Mouse (Mus musculus): ENCODE measurements at regions not wholly inside any gene's neighbourhood (a gene's known extent, or its start where the extent isn't known, plus 50 kb on each side); places are given as distances from the start of the nearest gene placed in this dataset.
A peak's percentile ranks its signal among the peaks of the same experiment; 100 is the strongest.

DNA sequence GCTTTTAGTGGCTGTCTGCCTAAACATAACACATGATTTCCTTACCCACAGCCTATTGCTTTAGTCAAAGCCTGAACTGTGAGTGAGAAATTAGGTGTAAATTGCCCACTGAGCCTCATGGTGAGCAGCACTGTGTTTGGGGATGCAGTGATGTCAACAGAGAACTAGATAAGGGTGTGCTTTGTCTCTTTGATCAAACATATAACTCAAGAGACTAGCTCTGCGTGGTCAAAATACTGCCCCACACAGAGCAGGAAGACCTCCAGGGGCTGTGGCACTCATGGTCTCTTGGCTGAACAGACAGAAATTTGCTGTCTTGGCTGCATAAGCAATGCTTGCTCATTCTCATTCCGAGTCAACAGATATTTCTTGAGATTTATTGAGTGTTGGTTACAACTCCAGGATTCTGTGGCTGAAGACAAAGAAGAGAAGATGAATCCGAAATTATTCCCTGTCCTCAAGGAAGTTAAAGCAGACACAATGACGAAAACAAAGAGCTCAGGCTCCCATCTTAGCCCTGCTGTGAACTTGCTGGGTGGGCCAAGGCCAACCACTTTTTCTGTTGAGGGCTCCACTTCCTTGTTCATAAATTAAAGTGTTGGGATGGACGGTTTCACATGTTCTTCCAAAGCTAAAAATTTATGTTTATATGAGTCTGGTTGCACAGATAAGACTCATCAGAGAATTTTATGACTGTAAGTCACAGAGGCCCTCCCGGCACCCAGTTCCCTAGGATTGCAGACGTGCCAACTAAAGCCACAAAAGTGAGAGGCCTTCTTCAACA, 882.4 kb downstream of the Kcnma1 start:
- H3K4me3 ChIP-seq: no peak overlapping the region
- H3K4me2 ChIP-seq: no peak overlapping the region
- no peak overlapping the region for H3K9ac ChIP-seq
- no peaks in the 10 kb centered on the region for H3K4me1 ChIP-seq (replicated peaks)
- no peak overlapping the region for H3K27ac ChIP-seq (ENCODE audit: poor library complexity, severe bottlenecking)
- ATAC-seq (ENCODE audit: insufficient number of reproducible peaks, low FRiP score): no peak
- H3K36me3 ChIP-seq: no peaks in the 10 kb centered on the region
- 58% methylated on average over 7 of the region's 7 CpGs for WGBS
- H3K9me3 ChIP-seq (replicated peaks): no peaks in the 10 kb centered on the region
- H3K27me3 ChIP-seq (replicated peaks): no peaks in the 10 kb centered on the region

DNA sequence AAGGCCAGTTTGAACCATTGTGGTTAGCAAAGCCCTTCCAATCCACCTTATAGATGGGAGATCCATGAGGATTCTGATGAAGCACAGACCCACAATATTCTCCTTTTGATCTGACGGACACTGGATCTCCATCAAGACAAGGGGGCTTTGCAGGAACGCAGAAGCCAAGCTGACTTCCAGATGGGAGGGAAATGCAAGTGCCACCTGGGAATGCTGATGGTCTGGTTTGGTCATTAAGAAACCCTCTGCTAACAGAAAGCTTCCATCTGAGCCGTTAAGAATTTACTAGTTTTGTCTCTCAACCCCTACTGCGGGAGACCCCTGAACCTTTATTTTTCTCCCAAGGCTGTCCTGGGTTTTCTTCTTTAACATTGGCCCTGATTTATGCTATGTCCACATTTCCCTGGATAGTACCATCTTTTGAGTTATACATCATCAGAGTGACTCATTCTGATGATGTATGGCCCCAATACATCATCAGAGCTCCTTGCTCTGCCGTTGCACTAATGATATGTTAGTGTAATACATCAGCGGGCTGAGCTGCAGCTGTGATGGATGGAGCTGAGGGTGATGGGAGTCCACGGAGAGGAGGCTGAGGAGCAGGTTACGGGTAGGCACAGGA, 898.3 kb downstream of the Kcnma1 start:
- H3K4me2 ChIP-seq: no peak overlapping the region
- no peak for ATAC-seq (ENCODE audit: insufficient number of reproducible peaks, low FRiP score)
- H3K4me1 ChIP-seq (replicated peaks): 0 out of 2 replicates have a peak, but pooled peaks cover 3% of the 10 kb centered on the region
- H3K9ac ChIP-seq: no peak overlapping the region
- no peak overlapping the region for H3K27ac ChIP-seq (ENCODE audit: poor library complexity, severe bottlenecking)
- no peaks in the 10 kb centered on the region for H3K36me3 ChIP-seq
- no peaks in the 10 kb centered on the region for H3K9me3 ChIP-seq (replicated peaks)
- no peak overlapping the region for H3K4me3 ChIP-seq
- WGBS: 72% methylated on average over 8 of the region's 8 CpGs
- H3K27me3 ChIP-seq (replicated peaks): no peaks in the 10 kb centered on the region

DNA sequence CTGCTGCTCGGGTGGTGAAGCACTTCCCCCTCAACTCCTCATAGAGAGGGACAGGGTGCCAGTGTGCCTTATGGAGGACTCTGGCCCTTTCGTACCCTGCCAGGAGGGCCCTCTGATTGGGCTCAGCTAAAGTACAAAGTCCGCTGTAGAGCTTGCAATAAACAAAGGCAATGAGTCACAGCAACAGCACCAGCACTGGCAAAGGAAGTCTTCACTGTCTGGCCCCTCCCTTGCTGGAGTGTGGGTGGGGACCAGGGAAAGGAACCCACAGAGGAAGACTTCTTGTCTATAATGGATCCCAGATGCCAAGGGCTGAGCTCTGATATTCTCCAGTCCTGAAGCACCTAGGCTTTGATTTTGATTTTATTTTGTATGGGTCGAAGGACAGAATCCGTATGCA, 899.4 kb downstream of the Kcnma1 start:
- 0 out of 2 replicates have a peak, but pooled peaks cover 3% of the 10 kb centered on the region for H3K4me1 ChIP-seq (replicated peaks)
- ATAC-seq (ENCODE audit: insufficient number of reproducible peaks, low FRiP score): peak; percentile 18; the same call in 1 of the 2 replicates

GRCm38 (mm10) chr14:23114456-23114855, 899.8 kb downstream of the Kcnma1 start:
- Histone ChIP-seq H3K4me3 (no peak overlapping the region), H3K4me1 (replicated peaks) (0 out of 2 replicates have a peak, but pooled peaks cover 3% of the 10 kb centered on the region), H3K4me2 (no peak overlapping the region), H3K9me3 (replicated peaks) (no peaks in the 10 kb centered on the region), H3K27ac (ENCODE audit: poor library complexity, severe bottlenecking) (no peak overlapping the region), H3K9ac (no peak overlapping the region), H3K36me3 (no peaks in the 10 kb centered on the region), H3K27me3 (replicated peaks) (no peaks in the 10 kb centered on the region)
- ATAC-seq (ENCODE audit: insufficient number of reproducible peaks, low FRiP score): no peak
- 95% methylated on average over 1 of the region's 1 CpGs for WGBS

More for the DNA sequence above, 899.4 kb downstream of the Kcnma1 start:
- Histone ChIP-seq H3K4me2 (no peak overlapping the region), H3K4me3 (no peak overlapping the region), H3K9ac (no peak overlapping the region), H3K9me3 (replicated peaks) (no peaks in the 10 kb centered on the region), H3K27ac (ENCODE audit: poor library complexity, severe bottlenecking) (no peak overlapping the region), H3K27me3 (replicated peaks) (no peaks in the 10 kb centered on the region), H3K36me3 (no peaks in the 10 kb centered on the region)
- WGBS: 58% methylated on average over 5 of the region's 5 CpGs

DNA sequence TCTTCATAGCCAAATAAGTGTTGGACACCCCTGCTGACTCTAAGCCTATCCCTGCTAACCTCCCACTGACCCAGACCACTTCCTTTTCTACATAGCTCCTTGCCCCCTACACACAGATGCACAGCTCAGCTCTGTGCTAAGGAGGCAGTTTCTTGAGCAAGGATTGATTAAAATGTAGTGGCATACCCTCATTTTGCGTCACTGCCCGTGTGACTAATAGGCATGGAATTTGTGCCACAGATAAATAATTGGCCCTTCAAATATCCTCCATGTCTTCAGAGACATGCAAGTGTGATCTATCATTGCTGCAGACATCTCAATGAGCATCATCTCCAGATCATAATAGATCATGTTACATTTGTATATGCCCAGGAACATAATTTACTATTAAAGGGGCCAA, 901.9 kb downstream of the Kcnma1 start:
- Histone ChIP-seq H3K4me1 (replicated peaks) (0 out of 2 replicates have a peak, but pooled peaks cover 3% of the 10 kb centered on the region), H3K27me3 (replicated peaks) (no peaks in the 10 kb centered on the region), H3K36me3 (no peaks in the 10 kb centered on the region), H3K4me2 (no peak overlapping the region), H3K4me3 (no peak overlapping the region), H3K27ac (ENCODE audit: poor library complexity, severe bottlenecking) (no peak overlapping the region), H3K9ac (no peak overlapping the region), H3K9me3 (replicated peaks) (no peaks in the 10 kb centered on the region)
- 64% methylated on average over 2 of the region's 2 CpGs for WGBS
- ATAC-seq (ENCODE audit: insufficient number of reproducible peaks, low FRiP score): no peak

DNA sequence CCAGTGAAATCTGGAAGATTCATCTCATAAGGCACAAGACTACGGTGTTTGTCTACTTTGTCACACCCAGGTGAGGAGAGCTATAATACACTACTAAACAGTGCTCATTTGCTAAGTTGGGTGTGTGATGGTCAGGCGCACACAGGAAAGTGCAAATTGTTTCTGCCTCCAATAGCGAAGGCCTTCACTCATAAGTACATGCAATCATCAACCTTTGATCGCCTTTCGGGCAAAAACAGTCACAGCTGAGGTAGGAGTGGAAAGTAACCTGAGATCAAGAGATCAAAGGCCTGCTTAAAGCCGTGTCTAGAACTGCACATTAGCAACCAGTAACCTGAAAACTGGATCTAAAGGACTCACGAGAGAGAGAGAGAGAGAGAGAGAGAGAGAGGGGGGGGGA, 905.7 kb downstream of the Kcnma1 start:
- H3K4me3 ChIP-seq: no peak overlapping the region
- WGBS: 78% methylated on average over 7 of the region's 7 CpGs
- no peaks in the 10 kb centered on the region for H3K36me3 ChIP-seq
- H3K27me3 ChIP-seq (replicated peaks): no peaks in the 10 kb centered on the region
- H3K9me3 ChIP-seq (replicated peaks): no peaks in the 10 kb centered on the region
- no peak overlapping the region for H3K4me2 ChIP-seq
- H3K27ac ChIP-seq (ENCODE audit: poor library complexity, severe bottlenecking): no peak overlapping the region
- no peak for ATAC-seq (ENCODE audit: insufficient number of reproducible peaks, low FRiP score)
- H3K4me1 ChIP-seq (replicated peaks): no peaks in the 10 kb centered on the region
- no peak overlapping the region for H3K9ac ChIP-seq

- no peaks in the 10 kb centered on the region for H3K27me3 ChIP-seq (replicated peaks)
- H3K36me3 ChIP-seq: no peaks in the 10 kb centered on the region
- H3K4me3 ChIP-seq: no peak overlapping the region
- no peak overlapping the region for H3K4me2 ChIP-seq
- ATAC-seq (ENCODE audit: insufficient number of reproducible peaks, low FRiP score): no peak
- no peaks in the 10 kb centered on the region for H3K9me3 ChIP-seq (replicated peaks)
- no peak overlapping the region for H3K9ac ChIP-seq
- H3K4me1 ChIP-seq (replicated peaks): no peaks in the 10 kb centered on the region
- WGBS: 82% methylated on average over 4 of the region's 4 CpGs
- H3K27ac ChIP-seq (ENCODE audit: poor library complexity, severe bottlenecking): no peak overlapping the region
Measured at GRCm38 (mm10) chr14:23107466-23107865, 906.8 kb downstream of the Kcnma1 start.

Data from heart, embryonic 12.5 days (tissue).